Mouse (Mus musculus): ENCODE results near the gene Itih3.

Itih3 gene

GRCm38 (mm10) chr14:30865311-30865710 lies 58.2 kb downstream of the Itih3 start:
- peak in 1 of 2 experiments; percentile 50 for DNase-seq (ENCODE audit: inconsistent age in 2 of 2, low spot score in 1 of 2)

- DNase-seq (ENCODE audit: inconsistent age in 2 of 2, low spot score in 1 of 2) = no peak
Observed at GRCm38 (mm10) chr14:30862368-30862767, 61.2 kb downstream of the Itih3 start.

GRCm38 (mm10) chr14:30861421-30862125 lies 62.0 kb downstream of the Itih3 start:
- peak in 1 of 2 experiments; percentile 38 for DNase-seq (ENCODE audit: inconsistent age in 2 of 2, low spot score in 1 of 2)
